21 mouse cellular contexts compared by ENCODE assay signal in genomic region chr19:33029688-33030444, GRCm38 (mm10).
DNase-seq lines count a peak whose midpoint lies in the region; ATAC-seq and TF ChIP-seq lines count a peak whose summit lies in the region.
"Had no signal": no experiment of that assay in that cellular context is flagged by ENCODE, and none has a peak within 500 bp of the region (broad histone marks: within the 10 kb centered on the region; RNA-seq: fewer than 3 reads in every experiment).

No protein-coding gene starts in this region.

- WGBS in kidney, embryonic 14.5 days: 67% methylated on average over 5 of the region's 5 CpGs
- WGBS in lung, embryonic 16.5 days: 48% methylated on average over 5 of the region's 5 CpGs
- WGBS in lung, adult 2 months: 60% methylated on average over 5 of the region's 5 CpGs
- WGBS in intestine, postnatal 0 days: 67% methylated on average over 5 of the region's 5 CpGs
- 54% methylated on average over 5 of the region's 5 CpGs for WGBS in stomach, embryonic 16.5 days

- no peaks in the 10 kb centered on the region for H3K36me3 ChIP-seq in kidney, embryonic 14.5 days (ENCODE audit: control insufficient read depth, insufficient read depth, low read length)
- H3K36me3 ChIP-seq in lung, embryonic 16.5 days (ENCODE audit: control insufficient read depth, insufficient read depth, low read length): no peaks in the 10 kb centered on the region
- no peaks in the 10 kb centered on the region for H3K36me3 ChIP-seq in intestine, postnatal 0 days (ENCODE audit: control insufficient read depth, insufficient read depth)
- H3K36me3 ChIP-seq in stomach, embryonic 16.5 days (ENCODE audit: control insufficient read depth, insufficient read depth, low read length): no peaks in the 10 kb centered on the region
- H3K36me3 ChIP-seq: forebrain, embryonic 15.5 days; heart, embryonic 15.5 days; liver, embryonic 15.5 days; midbrain, embryonic 12.5 days; neural tube, embryonic 13.5 days had no signal

- no peaks in the 10 kb centered on the region for H3K4me1 ChIP-seq in kidney, embryonic 14.5 days (ENCODE audit: control insufficient read depth, insufficient read depth, low read length)
- peaks cover 8% of the 10 kb centered on the region for H3K4me1 ChIP-seq in lung, embryonic 16.5 days (replicated peaks; ENCODE audit: control insufficient read depth, insufficient read depth, low read length)
- no peaks in the 10 kb centered on the region for H3K4me1 ChIP-seq in lung, adult 2 months (ENCODE audit: control insufficient read depth, insufficient read depth, low read length)
- no peaks in the 10 kb centered on the region for H3K4me1 ChIP-seq in intestine, postnatal 0 days (replicated peaks; ENCODE audit: control insufficient read depth, insufficient read depth, low read length)
- H3K4me1 ChIP-seq in stomach, embryonic 16.5 days (ENCODE audit: control insufficient read depth, insufficient read depth, low read length): peaks cover 14% of the 10 kb centered on the region
- H3K4me1 ChIP-seq: forebrain, embryonic 15.5 days; heart, embryonic 15.5 days; liver, embryonic 15.5 days; midbrain, embryonic 12.5 days; neural tube, embryonic 13.5 days had no signal

- TF ChIP-seq CTCF in lung, adult 2 months (IDR thresholded peaks at IDR 0.05; ENCODE audit: insufficient read depth, low read length): no peak
- TF ChIP-seq CTCF in intestine, postnatal 0 days (IDR thresholded peaks at IDR 0.05; ENCODE audit: low read depth): no peak

- no peak overlapping the region for H3K4me2 ChIP-seq in kidney, embryonic 14.5 days (replicated peaks; ENCODE audit: low read depth, low read length)
- no peak overlapping the region for H3K4me2 ChIP-seq in lung, embryonic 16.5 days (ENCODE audit: low read depth, low read length)
- no peak overlapping the region for H3K4me2 ChIP-seq in intestine, postnatal 0 days (replicated peaks; ENCODE audit: low read depth)
- no peak overlapping the region for H3K4me2 ChIP-seq in stomach, embryonic 16.5 days (ENCODE audit: low read depth, low read length)
- H3K4me2 ChIP-seq: forebrain, embryonic 15.5 days; heart, embryonic 15.5 days; liver, embryonic 15.5 days; midbrain, embryonic 12.5 days; neural tube, embryonic 13.5 days had no signal

- H3K9me3 ChIP-seq in kidney, embryonic 14.5 days (ENCODE audit: control insufficient read depth, low read length): no peaks in the 10 kb centered on the region
- H3K9me3 ChIP-seq in lung, embryonic 16.5 days (ENCODE audit: control insufficient read depth, low read length): no peaks in the 10 kb centered on the region
- no peaks in the 10 kb centered on the region for H3K9me3 ChIP-seq in intestine, postnatal 0 days (ENCODE audit: control insufficient read depth)
- no peaks in the 10 kb centered on the region for H3K9me3 ChIP-seq in stomach, embryonic 16.5 days (replicated peaks; ENCODE audit: control insufficient read depth, low read length)
- H3K9me3 ChIP-seq: forebrain, embryonic 15.5 days; heart, embryonic 15.5 days; liver, embryonic 15.5 days; midbrain, embryonic 12.5 days; neural tube, embryonic 13.5 days had no signal

- no peak for ATAC-seq in kidney, embryonic 14.5 days (ENCODE audit: low FRiP score, low TSS enrichment)
- peak; percentile 64; the same call in 1 of the 2 replicates for ATAC-seq in lung, embryonic 16.5 days (ENCODE audit: low read depth)
- ATAC-seq in intestine, postnatal 0 days: no peak
- peak; percentile 76 for ATAC-seq in stomach, embryonic 16.5 days (ENCODE audit: insufficient read depth, low FRiP score)
- ATAC-seq: forebrain, embryonic 15.5 days; hindbrain, embryonic 16.5 days had no signal

- H3K27ac ChIP-seq in kidney, embryonic 14.5 days (ENCODE audit: low read depth, low read length): peak overlapping the region; percentile 19; the same call in 1 of the 2 replicates
- H3K27ac ChIP-seq in lung, embryonic 16.5 days (ENCODE audit: low read length): no peak overlapping the region
- H3K27ac ChIP-seq in intestine, postnatal 0 days (ENCODE audit: low read depth, low read length): peak overlapping the region; percentile 35; the same call in 1 of the 2 replicates
- H3K27ac ChIP-seq in stomach, embryonic 16.5 days (ENCODE audit: low read length): peak overlapping the region; percentile 81
- H3K27ac ChIP-seq: forebrain, embryonic 15.5 days; heart, embryonic 15.5 days; layer of hippocampus, adult 2 months; liver, embryonic 15.5 days; midbrain, embryonic 12.5 days; neural tube, embryonic 13.5 days had no signal

- no peak for TF ChIP-seq POLR2A in lung, adult 2 months (IDR thresholded peaks at IDR 0.05; ENCODE audit: borderline replicate concordance, extremely low read depth, low read depth, low read length)

- no peak for DNase-seq in kidney, adult 8-10 months
- DNase-seq in lung, adult 2 months: no peak
- no peak for DNase-seq in right cerebral cortex, adult 2 months (ENCODE audit: low spot score in 2 of 2)
- no peak for DNase-seq in natural killer cell, adult 2 months (ENCODE audit: low spot score in 2 of 2)
- DNase-seq: cerebellum, adult 8-10 months; gastrocnemius, postnatal 14 days; kidney, postnatal 14 days; right cerebral cortex, postnatal 14 days; spleen, adult 18-20 months had no signal

- H3K4me3 ChIP-seq in kidney, embryonic 14.5 days (ENCODE audit: low read length): no peak overlapping the region
- no peak overlapping the region for H3K4me3 ChIP-seq in lung, embryonic 16.5 days (ENCODE audit: low read length)
- H3K4me3 ChIP-seq in lung, adult 2 months (replicated peaks; ENCODE audit: extremely low read depth, low read depth, low read length): no peak overlapping the region
- H3K4me3 ChIP-seq in intestine, postnatal 0 days (ENCODE audit: low read depth, low read length): no peak overlapping the region
- no peak overlapping the region for H3K4me3 ChIP-seq in stomach, embryonic 16.5 days (replicated peaks; ENCODE audit: low read length)
- H3K4me3 ChIP-seq: forebrain, embryonic 15.5 days; heart, embryonic 15.5 days; layer of hippocampus, adult 2 months; liver, embryonic 15.5 days; midbrain, embryonic 12.5 days; neural tube, embryonic 13.5 days had no signal

- no peak overlapping the region for H3K9ac ChIP-seq in kidney, embryonic 14.5 days (ENCODE audit: low read depth, low read length)
- no peak overlapping the region for H3K9ac ChIP-seq in lung, embryonic 16.5 days (ENCODE audit: low read length)
- H3K9ac ChIP-seq in intestine, postnatal 0 days (ENCODE audit: low read depth, low read length): no peak overlapping the region
- H3K9ac ChIP-seq in stomach, embryonic 16.5 days (ENCODE audit: low read length): no peak overlapping the region; the same call in 1 of the 2 replicates
- H3K9ac ChIP-seq: forebrain, embryonic 15.5 days; heart, embryonic 15.5 days; liver, embryonic 15.5 days; midbrain, embryonic 12.5 days; neural tube, embryonic 13.5 days had no signal

- no peaks in the 10 kb centered on the region for H3K27me3 ChIP-seq in kidney, embryonic 14.5 days (ENCODE audit: control insufficient read depth, insufficient read depth, low read length)
- H3K27me3 ChIP-seq in lung, embryonic 16.5 days (ENCODE audit: control insufficient read depth, insufficient read depth, low read depth, low read length): no peaks in the 10 kb centered on the region
- H3K27me3 ChIP-seq in intestine, postnatal 0 days (replicated peaks; ENCODE audit: control insufficient read depth, insufficient read depth, low read length): no peaks in the 10 kb centered on the region
- no peaks in the 10 kb centered on the region for H3K27me3 ChIP-seq in stomach, embryonic 16.5 days (ENCODE audit: control insufficient read depth, insufficient read depth, low read length)
- H3K27me3 ChIP-seq: CH12.LX; forebrain, embryonic 15.5 days; heart, embryonic 15.5 days; liver, embryonic 15.5 days; midbrain, embryonic 12.5 days; neural tube, embryonic 13.5 days had no signal

Comparison
In these comparisons a context has a peak if more than half of its experiments do, and no peak if none do; other contexts are left out.
1. ATAC-seq: peak in lung, embryonic 16.5 days (single experiment) and stomach, embryonic 16.5 days (single experiment); none in kidney, embryonic 14.5 days (single experiment) and intestine, postnatal 0 days (single experiment).